Mouse (Mus musculus): Measurements from ENCODE around the gene Ttn.

Gene Ttn

GRCm38 (mm10) chr2:76659419-76659818 lies 322.9 kb downstream of the Ttn start:
- no peak for DNase-seq (ENCODE audit: extremely low spot score, low spot score)

GRCm38 (mm10) chr2:76658551-76658950 lies 323.8 kb downstream of the Ttn start:
- DNase-seq (ENCODE audit: extremely low spot score, low spot score) = no peak

- no peak for DNase-seq (ENCODE audit: extremely low spot score, low spot score)
These were observed 326.4 kb downstream of the Ttn start for GRCm38 (mm10) chr2:76655982-76656381.

- no peak for DNase-seq (ENCODE audit: extremely low spot score, low spot score)
These were observed 326.9 kb downstream of the Ttn start for GRCm38 (mm10) chr2:76655444-76655843.

DNA sequence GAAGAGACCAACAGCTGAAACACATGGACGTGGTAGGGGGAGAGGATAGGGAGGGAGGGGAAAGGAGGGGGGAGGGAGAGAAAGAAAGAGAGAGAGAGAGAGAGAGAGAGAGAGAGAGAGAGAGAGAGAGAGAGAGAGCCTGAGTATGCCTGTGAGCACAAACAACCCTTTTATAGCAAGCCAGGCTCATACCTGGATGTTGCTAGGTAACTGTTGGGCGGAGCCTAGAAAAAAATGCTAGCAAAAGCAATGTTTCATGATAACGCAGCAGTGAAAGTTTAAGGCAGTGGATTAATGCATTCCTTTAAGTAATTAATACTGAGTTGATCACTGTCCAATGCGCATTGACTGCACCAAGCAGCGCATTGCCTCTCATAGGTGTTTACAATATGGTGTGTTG lies 327.7 kb downstream of the Ttn start:
- DNase-seq (ENCODE audit: extremely low spot score, low spot score) = no peak

Data from neural tube, embryonic 10.5 days (tissue).